Mouse (Mus musculus) heart, embryonic 15.5 days (tissue): ENCODE results near the gene Rora. TPM values are rescaled to one million over a fixed set of nuclear protein-coding genes. Genes with fewer than 3 reads are reported as not detected.
A peak's percentile ranks its signal among the peaks of the same experiment; 100 is the strongest.

Source experiments
- ATAC-seq: fragments of 200-750 bp; cut with Nextera tagmentation; replicated peaks from 2 replicates; pipeline ENCODE4 v1.8.0; 2017; ENCODE audit warnings: low read depth, moderate TSS enrichment; ENCODE audit not compliant: insufficient number of reproducible peaks, insufficient read depth, low FRiP score
- H3K27ac ChIP-seq: fragments of 300-500 bp; sonication (generic); 2 replicates; pipeline ENCODE4 v1.5.1; 2015; ENCODE audit warnings: mild to moderate bottlenecking, inconsistent platforms
- H3K27me3 ChIP-seq: fragments of 300-500 bp; sonication (generic); 2 replicates; pipeline ENCODE4 v1.6.1; 2015; ENCODE audit warnings: inconsistent platforms
- H3K36me3 ChIP-seq: fragments of 300-500 bp; sonication (generic); 2 replicates; pipeline ENCODE4 v1.6.1; 2015; ENCODE audit warnings: mild to moderate bottlenecking, inconsistent platforms
- H3K4me1 ChIP-seq: fragments of 300-500 bp; sonication (generic); replicated peaks from 2 replicates; pipeline ENCODE4 v1.6.1; 2015; ENCODE audit warnings: inconsistent platforms
- H3K4me2 ChIP-seq: fragments of 300-500 bp; sonication (generic); 2 replicates; pipeline ENCODE4 v1.6.1; 2015; ENCODE audit warnings: inconsistent platforms, mild to moderate bottlenecking, moderate library complexity
- H3K4me3 ChIP-seq: fragments of 300-500 bp; sonication (generic); 2 replicates; pipeline ENCODE4 v1.5.1; 2015; ENCODE audit warnings: mild to moderate bottlenecking, inconsistent platforms
- H3K9ac ChIP-seq: fragments of 300-500 bp; sonication (generic); 2 replicates; pipeline ENCODE4 v1.6.1; 2015; ENCODE audit warnings: mild to moderate bottlenecking, inconsistent platforms
- H3K9me3 ChIP-seq: fragments of 300-500 bp; sonication (generic); replicated peaks from 2 replicates; pipeline ENCODE4 v1.6.1; 2016; ENCODE audit warnings: inconsistent platforms
- WGBS: fragments of 180-500 bp; shearing (Covaris S2); methylation state at CpG from one replicate; pipeline ENCODE4 v1.1.7; 2015; ENCODE audit warnings: mixed read lengths; 5-methylcytosine and 5-hydroxymethylcytosine counted together
- polyA plus RNA-seq: library from polyadenylated mRNA; unstranded; fragments of >200 nt; fragmentation: Nextera tagmentation; extraction: Ambion mirVana; gene quantifications from 2 replicates; pipeline ENCODE4 v1.2.1, GENCODE M21; 2015

Gene Rora
- polyA plus RNA-seq, 1 experiment from 2014 or later: 7.3 TPM

DNA sequence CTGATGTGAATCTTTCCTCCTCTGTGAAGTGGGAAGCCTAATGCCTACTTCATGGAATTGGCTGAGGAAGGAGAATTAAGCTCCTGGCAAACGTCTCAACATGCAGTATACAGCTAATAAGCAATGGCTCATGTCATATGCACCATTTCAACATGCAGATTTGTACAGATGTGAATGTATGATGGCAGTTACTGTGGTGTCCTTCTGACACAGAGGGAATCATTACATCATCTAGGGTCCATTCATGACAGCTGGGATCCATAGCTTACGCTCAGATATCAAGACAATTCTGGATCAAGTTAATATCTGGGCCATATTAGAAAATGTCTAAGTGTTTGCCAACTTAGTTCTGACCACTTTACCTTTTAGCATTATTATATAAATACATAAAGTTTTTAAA is 199.3 kb downstream of the Rora start:
- H3K9ac ChIP-seq: no peak overlapping the region
- WGBS: 68% methylated on average over 2 of the region's 2 CpGs
- no peaks in the 10 kb centered on the region for H3K27me3 ChIP-seq
- H3K4me1 ChIP-seq: peaks cover 7% of the 10 kb centered on the region
- H3K4me2 ChIP-seq: no peak overlapping the region
- no peak for ATAC-seq
- H3K27ac ChIP-seq: no peak overlapping the region
- no peaks in the 10 kb centered on the region for H3K36me3 ChIP-seq
- no peaks in the 10 kb centered on the region for H3K9me3 ChIP-seq
- no peak overlapping the region for H3K4me3 ChIP-seq

DNA sequence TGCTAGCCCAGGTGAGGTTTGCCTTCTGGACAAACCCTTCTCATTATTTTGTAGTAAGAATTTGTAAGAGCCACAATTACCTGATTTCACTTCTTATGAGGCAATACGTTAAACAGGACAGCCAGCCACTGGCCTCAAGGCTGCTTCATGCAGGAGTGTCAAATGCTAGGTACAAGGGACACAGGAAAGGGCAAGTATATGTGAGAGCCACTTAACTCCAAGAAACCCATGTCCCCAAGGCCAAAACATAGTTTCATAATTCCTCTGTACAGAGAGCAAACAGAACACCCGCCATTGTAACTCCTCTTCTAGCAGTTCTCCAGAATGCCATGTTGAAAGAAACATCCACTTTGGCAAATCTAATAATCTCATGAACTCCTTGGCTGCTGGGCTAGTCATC is 205.9 kb downstream of the Rora start:
- ATAC-seq: no peak
- 77% methylated on average over 2 of the region's 2 CpGs for WGBS

DNA sequence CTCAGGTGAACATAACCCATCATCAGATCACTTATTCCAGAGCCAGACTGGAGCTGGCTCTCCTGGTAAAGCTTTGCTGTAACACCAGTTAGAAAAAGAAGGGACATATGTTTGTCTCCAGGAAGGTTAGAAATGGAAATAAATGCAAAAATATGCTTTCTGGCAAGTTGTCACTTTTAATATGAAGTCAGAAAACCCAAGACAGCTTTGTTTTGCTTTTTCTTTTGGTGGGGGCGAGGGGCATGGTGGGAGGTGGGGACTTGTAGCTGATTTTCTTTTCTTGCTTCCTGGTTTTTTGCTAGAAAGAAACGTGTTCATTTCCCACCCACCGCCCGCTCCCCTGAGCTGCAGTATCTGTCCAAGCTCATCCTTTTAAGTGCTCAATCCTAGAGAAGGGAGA is 212.7 kb downstream of the Rora start:
- Histone ChIP-seq H3K4me2 (no peak overlapping the region), H3K27me3 (no peaks in the 10 kb centered on the region), H3K4me3 (no peak overlapping the region), H3K27ac (no peak overlapping the region), H3K9ac (no peak overlapping the region), H3K9me3 (no peaks in the 10 kb centered on the region), H3K4me1 (no peaks in the 10 kb centered on the region), H3K36me3 (no peaks in the 10 kb centered on the region)
- ATAC-seq: no peak
- WGBS: 74% methylated on average over 4 of the region's 4 CpGs

More for the DNA sequence above, 205.9 kb downstream of the Rora start:
- Histone ChIP-seq H3K4me2 (no peak overlapping the region), H3K4me1 (no peaks in the 10 kb centered on the region), H3K4me3 (no peak overlapping the region), H3K9ac (no peak overlapping the region), H3K9me3 (no peaks in the 10 kb centered on the region), H3K27me3 (no peaks in the 10 kb centered on the region), H3K27ac (no peak overlapping the region), H3K36me3 (no peaks in the 10 kb centered on the region)

DNA sequence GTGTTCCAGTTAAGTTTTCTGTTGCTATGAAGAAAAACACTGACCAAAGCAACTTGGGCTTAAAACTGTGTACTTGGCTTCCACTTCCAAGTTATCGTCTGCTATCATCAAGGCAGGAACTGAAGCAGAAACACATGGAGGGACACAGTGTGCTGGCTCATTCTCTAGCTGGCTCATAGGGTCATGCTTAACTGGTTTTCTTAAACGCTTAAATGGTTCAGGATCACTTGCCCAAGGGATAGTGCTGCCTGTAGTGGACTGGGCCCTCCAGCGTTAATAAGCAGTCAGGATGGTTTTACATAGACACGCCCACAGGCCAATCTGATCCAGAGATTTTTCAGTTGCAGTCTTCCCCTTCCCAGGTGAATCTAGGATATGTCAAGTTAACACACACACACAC is 220.3 kb downstream of the Rora start:
- ATAC-seq: no peak
- H3K27ac ChIP-seq: no peak overlapping the region
- 86% methylated on average over 4 of the region's 4 CpGs for WGBS

DNA sequence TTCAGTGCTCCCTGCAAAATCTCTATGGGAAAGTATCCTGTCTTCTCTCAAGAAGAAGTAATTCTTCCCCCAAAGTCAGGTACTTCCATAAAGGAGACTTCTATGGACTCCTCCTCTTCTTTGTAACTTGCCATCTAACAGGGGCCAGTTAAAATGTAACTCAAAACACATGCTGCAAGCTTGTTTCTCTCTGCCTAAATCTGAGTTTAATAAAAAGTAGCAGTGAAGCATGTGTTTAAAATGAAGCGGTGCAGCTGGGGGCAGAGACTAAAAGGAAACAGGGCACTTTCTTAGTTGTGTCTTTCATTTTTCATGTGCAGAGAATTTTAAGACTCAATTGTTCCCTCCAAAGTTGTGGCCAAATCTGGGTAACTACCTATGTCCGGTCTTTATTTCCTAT is 221.0 kb downstream of the Rora start:
- H3K4me2 ChIP-seq: no peak overlapping the region
- H3K27ac ChIP-seq: no peak overlapping the region
- H3K27me3 ChIP-seq: no peaks in the 10 kb centered on the region
- H3K4me3 ChIP-seq: no peak overlapping the region
- H3K36me3 ChIP-seq: no peaks in the 10 kb centered on the region
- H3K9ac ChIP-seq: no peak overlapping the region
- WGBS: 88% methylated on average over 2 of the region's 2 CpGs
- ATAC-seq: no peak
- no peaks in the 10 kb centered on the region for H3K9me3 ChIP-seq
- peaks cover 3% of the 10 kb centered on the region; the same call in 1 of the 2 replicates for H3K4me1 ChIP-seq

More for the DNA sequence above, 220.3 kb downstream of the Rora start:
- no peak overlapping the region for H3K9ac ChIP-seq
- H3K36me3 ChIP-seq: no peaks in the 10 kb centered on the region
- H3K9me3 ChIP-seq: no peaks in the 10 kb centered on the region
- no peak overlapping the region for H3K4me3 ChIP-seq
- H3K4me1 ChIP-seq: peaks cover 3% of the 10 kb centered on the region; the same call in 1 of the 2 replicates
- H3K27me3 ChIP-seq: no peaks in the 10 kb centered on the region
- no peak overlapping the region for H3K4me2 ChIP-seq

DNA sequence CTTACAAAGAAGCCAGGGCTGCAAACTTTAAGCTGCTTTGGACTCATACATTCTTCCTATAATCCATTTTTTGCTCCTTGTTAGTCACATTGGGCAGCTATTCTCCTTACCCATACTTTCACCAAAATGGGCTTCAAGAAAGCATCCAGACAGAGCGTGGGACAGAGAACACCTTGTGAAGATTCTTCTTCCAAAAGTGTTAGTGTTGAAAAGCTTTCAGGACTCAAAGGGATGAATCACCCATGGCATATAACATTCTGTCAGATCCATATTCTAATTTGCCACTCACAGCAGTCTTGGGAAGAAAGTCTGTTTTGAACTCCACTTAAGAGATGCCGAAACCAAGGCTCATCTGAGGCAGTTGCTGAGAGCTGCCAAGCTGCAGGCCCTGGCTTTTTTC is 222.2 kb downstream of the Rora start:
- Histone ChIP-seq H3K27me3 (no peaks in the 10 kb centered on the region), H3K4me1 (peaks cover 3% of the 10 kb centered on the region; the same call in 1 of the 2 replicates), H3K9ac (no peak overlapping the region), H3K27ac (no peak overlapping the region), H3K4me3 (no peak overlapping the region), H3K9me3 (no peaks in the 10 kb centered on the region), H3K36me3 (no peaks in the 10 kb centered on the region), H3K4me2 (no peak overlapping the region)
- 84% methylated on average over 2 of the region's 2 CpGs for WGBS
- no peak for ATAC-seq

DNA sequence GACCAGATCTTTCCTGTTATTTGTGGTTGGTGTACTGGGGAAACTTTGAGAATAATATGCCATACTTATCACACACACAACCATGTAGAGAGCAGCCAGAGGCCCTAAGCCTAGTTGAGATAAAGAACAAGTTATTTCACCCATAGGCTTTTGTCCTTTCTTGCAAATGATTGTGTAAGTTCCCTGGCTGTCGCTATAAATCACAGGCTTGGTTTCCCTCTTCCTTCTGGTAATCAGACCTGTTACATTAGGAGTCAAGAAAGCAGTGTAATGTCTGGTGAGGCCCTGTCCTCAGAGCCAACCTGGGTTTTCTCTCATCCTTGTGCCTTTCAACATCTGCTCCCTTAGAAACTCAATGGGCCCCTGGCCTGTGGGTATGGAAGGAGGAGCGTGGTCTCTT is 222.7 kb downstream of the Rora start:
- no peak overlapping the region for H3K9ac ChIP-seq
- no peak overlapping the region for H3K4me3 ChIP-seq
- no peaks in the 10 kb centered on the region for H3K36me3 ChIP-seq
- no peak overlapping the region for H3K27ac ChIP-seq
- H3K27me3 ChIP-seq: no peaks in the 10 kb centered on the region
- WGBS: 60% methylated on average over 2 of the region's 2 CpGs
- H3K4me2 ChIP-seq: no peak overlapping the region
- H3K4me1 ChIP-seq: peaks cover 6% of the 10 kb centered on the region
- H3K9me3 ChIP-seq: no peaks in the 10 kb centered on the region
- no peak for ATAC-seq

DNA sequence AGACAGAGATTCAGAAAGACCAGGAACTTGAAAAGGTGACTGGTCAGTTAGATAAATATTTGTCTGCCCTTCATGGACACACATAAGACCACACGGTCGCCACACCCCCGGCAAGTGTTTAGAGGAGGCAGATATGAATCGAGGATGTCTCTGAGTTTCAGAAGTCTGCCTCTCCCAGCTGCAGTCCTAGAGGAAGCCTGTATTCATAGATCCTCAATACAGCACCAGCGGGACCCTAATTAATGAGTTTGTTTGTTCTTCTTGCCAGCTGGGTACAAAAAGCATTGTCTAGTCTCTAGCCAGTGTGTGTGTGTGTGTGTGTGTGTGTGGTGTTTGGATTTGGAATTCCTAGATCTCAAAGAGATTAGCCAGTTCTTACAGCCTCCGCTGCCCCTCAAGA is 228.3 kb downstream of the Rora start:
- no peaks in the 10 kb centered on the region for H3K27me3 ChIP-seq
- no peak overlapping the region for H3K9ac ChIP-seq
- no peak for ATAC-seq
- 60% methylated on average over 6 of the region's 6 CpGs for WGBS
- H3K36me3 ChIP-seq: no peaks in the 10 kb centered on the region
- no peak overlapping the region for H3K4me2 ChIP-seq
- no peak overlapping the region for H3K4me3 ChIP-seq
- H3K9me3 ChIP-seq: no peaks in the 10 kb centered on the region
- no peak overlapping the region for H3K27ac ChIP-seq
- peaks cover 12% of the 10 kb centered on the region for H3K4me1 ChIP-seq

DNA sequence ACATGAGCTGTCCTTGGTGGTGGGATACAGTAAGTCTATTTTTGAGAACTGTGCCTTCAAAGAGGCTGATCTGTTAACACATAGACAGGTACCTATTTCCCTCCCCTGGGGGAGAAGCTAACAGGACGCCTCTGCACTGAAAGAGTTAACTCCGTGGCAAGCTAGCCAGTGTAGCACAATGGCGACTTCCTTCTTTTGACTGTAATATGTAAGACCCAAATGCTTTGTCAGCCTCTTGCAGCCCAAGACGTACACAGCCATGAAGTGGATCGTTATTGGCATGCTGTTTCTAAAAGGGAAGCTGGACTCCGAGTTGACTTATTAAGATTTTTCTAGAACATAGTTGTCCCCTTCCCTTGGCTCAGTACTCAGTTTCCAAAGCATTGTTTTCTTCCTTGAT is 229.4 kb downstream of the Rora start:
- Histone ChIP-seq H3K27ac (no peak overlapping the region), H3K36me3 (no peaks in the 10 kb centered on the region), H3K4me3 (no peak overlapping the region), H3K9me3 (no peaks in the 10 kb centered on the region), H3K27me3 (no peaks in the 10 kb centered on the region), H3K4me1 (peaks cover 12% of the 10 kb centered on the region), H3K4me2 (no peak overlapping the region), H3K9ac (no peak overlapping the region)
- ATAC-seq: no peak
- 56% methylated on average over 6 of the region's 6 CpGs for WGBS

DNA sequence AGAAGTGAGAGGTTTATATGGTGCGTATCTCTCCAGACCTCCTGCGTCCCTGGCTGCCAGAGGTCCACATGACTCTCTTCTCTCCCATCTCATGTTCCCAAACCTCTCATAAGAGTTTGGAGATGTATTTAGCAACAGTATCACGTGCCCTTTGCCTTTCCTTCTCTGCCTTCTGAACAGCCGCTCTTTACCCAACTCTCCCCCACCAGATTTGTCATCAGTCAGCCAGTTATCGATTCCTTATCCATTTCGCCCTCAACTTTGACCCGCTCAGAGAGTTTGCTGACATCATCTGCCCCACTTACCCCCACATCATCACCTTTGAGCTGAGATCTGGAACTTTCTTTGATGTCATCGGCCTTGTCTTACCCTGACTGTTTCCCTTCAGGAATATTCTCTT is 230.1 kb downstream of the Rora start:
- 41% methylated on average over 8 of the region's 8 CpGs for WGBS

DNA sequence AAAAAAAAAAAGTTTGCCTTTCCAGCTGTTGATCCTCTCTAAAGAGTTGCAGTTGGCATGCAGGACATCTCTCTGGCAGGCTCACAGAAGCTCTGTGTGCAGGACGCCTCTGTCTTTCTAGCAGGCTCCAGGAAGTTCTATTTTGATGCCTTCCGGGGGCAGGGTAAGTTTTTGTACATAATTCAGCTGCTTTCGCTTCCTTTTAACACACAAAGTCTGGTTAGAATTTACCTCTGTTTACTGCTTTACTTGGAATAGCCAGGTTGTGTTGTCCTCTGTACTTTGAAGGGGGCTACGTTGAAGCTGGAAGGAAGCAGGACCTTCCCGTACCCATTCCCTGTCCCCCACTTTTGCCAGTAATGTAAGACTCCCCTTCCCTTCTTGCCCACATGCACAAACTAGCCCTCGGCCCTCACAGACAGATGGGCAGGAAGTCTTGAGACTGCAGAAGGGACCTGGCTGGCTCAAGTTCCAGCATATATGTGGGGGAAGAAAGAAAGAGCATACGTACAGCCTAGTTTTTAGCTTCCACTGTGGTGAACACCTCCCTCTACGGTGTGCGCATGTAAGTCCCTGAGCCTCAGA is 231.0 kb downstream of the Rora start:
- Histone ChIP-seq H3K4me3 (no peak overlapping the region), H3K36me3 (no peaks in the 10 kb centered on the region), H3K9ac (no peak overlapping the region), H3K4me2 (no peak overlapping the region), H3K9me3 (no peaks in the 10 kb centered on the region), H3K27ac (peak overlapping the region; percentile 24), H3K27me3 (no peaks in the 10 kb centered on the region), H3K4me1 (peaks cover 14% of the 10 kb centered on the region)
- 62% methylated on average over 9 of the region's 9 CpGs for WGBS
- ATAC-seq: no peak

More for the DNA sequence above, 230.1 kb downstream of the Rora start:
- Histone ChIP-seq H3K27ac (no peak overlapping the region), H3K4me1 (peaks cover 12% of the 10 kb centered on the region), H3K9ac (no peak overlapping the region), H3K4me2 (no peak overlapping the region), H3K36me3 (no peaks in the 10 kb centered on the region), H3K9me3 (no peaks in the 10 kb centered on the region), H3K27me3 (no peaks in the 10 kb centered on the region), H3K4me3 (no peak overlapping the region)
- no peak for ATAC-seq

DNA sequence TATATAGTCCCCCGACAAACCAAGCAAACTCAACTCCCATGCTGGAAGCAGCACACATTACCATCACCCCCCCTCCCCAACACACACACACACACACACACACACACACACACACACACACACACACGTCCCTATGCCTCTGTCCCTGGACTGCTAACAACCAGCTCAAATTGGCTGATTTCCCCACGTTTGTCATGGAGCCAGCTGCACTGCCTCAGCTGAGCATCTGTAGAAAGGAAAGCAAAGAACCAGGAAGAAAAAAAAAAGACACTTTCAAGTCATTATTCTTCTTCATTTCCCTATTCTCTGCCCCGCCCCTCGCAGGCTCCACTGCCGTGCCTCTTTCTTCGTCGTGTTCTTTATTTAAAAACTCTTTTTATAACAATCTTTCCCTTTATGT is 235.1 kb downstream of the Rora start:
- Histone ChIP-seq H3K4me2 (no peak overlapping the region), H3K27ac (no peak overlapping the region), H3K4me3 (no peak overlapping the region), H3K27me3 (no peaks in the 10 kb centered on the region), H3K4me1 (peaks cover 9% of the 10 kb centered on the region), H3K36me3 (no peaks in the 10 kb centered on the region), H3K9ac (no peak overlapping the region), H3K9me3 (no peaks in the 10 kb centered on the region)
- WGBS: 47% methylated on average over 8 of the region's 8 CpGs
- ATAC-seq: 0 out of 2 replicates have a peak, but pooled peaks have one; percentile 31
